In the genomic region with DNA sequence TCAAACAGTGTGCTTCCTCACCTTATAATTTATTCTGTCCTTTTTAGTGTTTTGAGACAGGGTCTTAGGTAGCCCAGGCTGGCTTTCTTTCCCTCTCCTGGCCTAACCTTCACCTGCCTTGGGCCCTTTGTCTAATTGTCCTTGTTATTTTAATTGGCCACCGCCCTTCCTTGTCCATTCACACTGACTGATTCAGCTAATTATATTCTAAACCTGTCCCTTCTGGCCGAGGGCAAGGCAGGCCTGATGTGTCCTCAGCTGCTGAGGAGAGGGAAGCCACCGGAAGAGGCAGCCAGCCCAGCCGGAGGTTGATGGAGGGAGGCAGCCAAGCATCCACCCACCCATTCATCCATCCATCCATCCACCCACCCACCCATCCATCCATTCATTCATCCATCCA, we compare ENCODE assay signal across 18 mouse cellular contexts. TPM values are rescaled to one million over a fixed set of nuclear protein-coding genes. Genes with fewer than 3 reads are reported as not detected.
"Had no signal": no experiment of that assay in that cellular context is flagged by ENCODE, and none has a peak within 500 bp of the region (broad histone marks: within the 10 kb centered on the region; RNA-seq: fewer than 3 reads in every experiment).

No protein-coding gene starts in this region.

- ATAC-seq: midbrain, embryonic 15.5 days had no signal

- H3K27ac ChIP-seq: kidney, embryonic 15.5 days; left cerebral cortex, adult 2 months; liver, embryonic 13.5 days; macrophage; midbrain, embryonic 12.5 days; midbrain, embryonic 15.5 days; neural tube, embryonic 13.5 days; stomach, embryonic 15.5 days had no signal

- H3K4me2 ChIP-seq: kidney, embryonic 15.5 days; liver, embryonic 13.5 days; midbrain, embryonic 12.5 days; midbrain, embryonic 15.5 days; neural tube, embryonic 13.5 days; stomach, embryonic 15.5 days had no signal

- H3K4me3 ChIP-seq: kidney, embryonic 15.5 days; left cerebral cortex, adult 2 months; liver, embryonic 13.5 days; midbrain, embryonic 12.5 days; midbrain, embryonic 15.5 days; neural tube, embryonic 13.5 days; stomach, embryonic 15.5 days had no signal

- H3K27me3 ChIP-seq: kidney, embryonic 15.5 days; liver, embryonic 13.5 days; midbrain, embryonic 12.5 days; midbrain, embryonic 15.5 days; neural tube, embryonic 13.5 days; stomach, embryonic 15.5 days had no signal

- H3K36me3 ChIP-seq: kidney, embryonic 15.5 days; liver, embryonic 13.5 days; stomach, embryonic 15.5 days had no signal

- H3K9me3 ChIP-seq: kidney, embryonic 15.5 days; liver, embryonic 13.5 days; midbrain, embryonic 12.5 days; midbrain, embryonic 15.5 days; neural tube, embryonic 13.5 days; stomach, embryonic 15.5 days had no signal

- DNase-seq: kidney, postnatal 10 days; kidney, postnatal 36 days; layer of hippocampus, postnatal 36 days; liver, embryonic 13.5 days; lung, adult 2 months; lung, postnatal 14 days; right cerebral cortex, postnatal 14 days; right cerebral cortex, postnatal 4 days; thymus, postnatal 36 days had no signal

- H3K9ac ChIP-seq: kidney, embryonic 15.5 days; liver, embryonic 13.5 days; midbrain, embryonic 12.5 days; midbrain, embryonic 15.5 days; stomach, embryonic 15.5 days had no signal

- H3K4me1 ChIP-seq: liver, embryonic 13.5 days; midbrain, embryonic 15.5 days had no signal

RNA-seq across cellular contexts. Expression of a gene that starts 52.2 kb away (rescaled TPM):
- polyA plus RNA-seq: liver, adult 2 months; liver, embryonic 13.5 days; liver, embryonic 16.5 days; macrophage had no signal
